Mouse (Mus musculus): Measurements from ENCODE around the gene Pknox1. TPM values are rescaled to one million over a fixed set of nuclear protein-coding genes. Genes with fewer than 3 reads are reported as not detected.

Gene Pknox1
- polyA plus RNA-seq, 1 experiment from 2014 or later: 31.3 TPM

GRCm38 (mm10) chr17:31639651-31640050, 75.1 kb downstream of the Pknox1 start:
- H3K27me3 ChIP-seq: peaks cover 32% of the 10 kb centered on the region
- H3K4me1 ChIP-seq: peaks cover 26% of the 10 kb centered on the region
- H3K9ac ChIP-seq: no peak overlapping the region
- no peak overlapping the region for H3K4me2 ChIP-seq
- H3K36me3 ChIP-seq (replicated peaks): no peaks in the 10 kb centered on the region
- no peaks in the 10 kb centered on the region for H3K9me3 ChIP-seq
- H3K27ac ChIP-seq: no peak overlapping the region
- H3K4me3 ChIP-seq (replicated peaks): no peak overlapping the region
- no peak for ATAC-seq (ENCODE audit: low FRiP score)
- WGBS: 66% methylated on average over 4 of the region's 4 CpGs

DNA sequence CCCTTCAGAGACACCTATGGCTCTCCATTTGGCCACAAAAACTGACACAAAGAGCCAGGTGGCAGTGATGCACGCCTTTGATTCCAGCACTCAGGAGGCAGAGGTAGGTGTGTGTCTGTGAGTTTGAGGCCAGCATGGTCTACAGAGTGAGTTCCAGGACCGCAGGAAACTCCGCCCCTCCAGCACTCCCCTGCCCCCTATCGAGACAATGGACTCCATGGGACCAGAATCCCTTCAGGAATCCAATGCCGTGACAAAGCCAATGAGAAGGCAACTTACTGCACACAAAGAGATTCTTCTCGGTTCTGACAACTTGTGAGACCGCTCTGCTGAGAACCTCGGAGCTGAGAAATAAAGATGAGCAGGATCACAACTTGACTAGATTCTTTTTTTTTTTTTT, 77.8 kb downstream of the Pknox1 start:
- peaks cover 13% of the 10 kb centered on the region for H3K4me1 ChIP-seq
- WGBS: 29% methylated on average over 8 of the region's 8 CpGs
- H3K4me2 ChIP-seq: no peak overlapping the region
- peaks cover 18% of the 10 kb centered on the region for H3K36me3 ChIP-seq (replicated peaks)
- H3K27me3 ChIP-seq: peaks cover 6% of the 10 kb centered on the region
- H3K9ac ChIP-seq: no peak overlapping the region
- no peak overlapping the region for H3K4me3 ChIP-seq (replicated peaks)
- H3K9me3 ChIP-seq: no peaks in the 10 kb centered on the region
- ATAC-seq (ENCODE audit: low FRiP score): no peak
- no peak overlapping the region for H3K27ac ChIP-seq

DNA sequence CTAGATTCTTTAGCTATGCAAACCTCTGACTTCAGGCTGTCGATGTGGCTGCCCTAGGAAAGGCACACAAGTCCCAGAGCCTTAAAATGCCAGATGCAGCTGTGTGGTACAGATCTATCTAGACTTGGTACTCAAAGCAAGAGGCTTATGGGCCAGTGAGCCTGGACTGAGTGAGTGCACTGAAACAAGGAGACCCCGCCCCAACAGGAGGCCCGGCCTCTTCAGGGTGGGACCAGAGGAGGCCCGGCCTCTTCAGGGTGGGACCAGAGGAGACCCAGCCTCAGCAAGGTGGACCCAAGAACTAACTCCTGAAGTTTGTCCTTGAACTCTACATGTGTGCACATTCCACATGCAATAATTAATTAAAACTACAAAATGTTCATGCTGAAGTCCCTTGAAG, 78.4 kb downstream of the Pknox1 start:
- no peaks in the 10 kb centered on the region for H3K9me3 ChIP-seq
- no peak overlapping the region for H3K27ac ChIP-seq
- WGBS: 70% methylated on average over 4 of the region's 4 CpGs
- H3K4me3 ChIP-seq (replicated peaks): no peak overlapping the region
- peaks cover 24% of the 10 kb centered on the region for H3K36me3 ChIP-seq (replicated peaks)
- no peak for ATAC-seq (ENCODE audit: low FRiP score)
- no peak overlapping the region for H3K9ac ChIP-seq
- peaks cover under 1% of the 10 kb centered on the region; the same call in 1 of the 2 replicates for H3K27me3 ChIP-seq
- peaks cover 8% of the 10 kb centered on the region; the same call in 1 of the 2 replicates for H3K4me1 ChIP-seq
- H3K4me2 ChIP-seq: no peak overlapping the region

DNA sequence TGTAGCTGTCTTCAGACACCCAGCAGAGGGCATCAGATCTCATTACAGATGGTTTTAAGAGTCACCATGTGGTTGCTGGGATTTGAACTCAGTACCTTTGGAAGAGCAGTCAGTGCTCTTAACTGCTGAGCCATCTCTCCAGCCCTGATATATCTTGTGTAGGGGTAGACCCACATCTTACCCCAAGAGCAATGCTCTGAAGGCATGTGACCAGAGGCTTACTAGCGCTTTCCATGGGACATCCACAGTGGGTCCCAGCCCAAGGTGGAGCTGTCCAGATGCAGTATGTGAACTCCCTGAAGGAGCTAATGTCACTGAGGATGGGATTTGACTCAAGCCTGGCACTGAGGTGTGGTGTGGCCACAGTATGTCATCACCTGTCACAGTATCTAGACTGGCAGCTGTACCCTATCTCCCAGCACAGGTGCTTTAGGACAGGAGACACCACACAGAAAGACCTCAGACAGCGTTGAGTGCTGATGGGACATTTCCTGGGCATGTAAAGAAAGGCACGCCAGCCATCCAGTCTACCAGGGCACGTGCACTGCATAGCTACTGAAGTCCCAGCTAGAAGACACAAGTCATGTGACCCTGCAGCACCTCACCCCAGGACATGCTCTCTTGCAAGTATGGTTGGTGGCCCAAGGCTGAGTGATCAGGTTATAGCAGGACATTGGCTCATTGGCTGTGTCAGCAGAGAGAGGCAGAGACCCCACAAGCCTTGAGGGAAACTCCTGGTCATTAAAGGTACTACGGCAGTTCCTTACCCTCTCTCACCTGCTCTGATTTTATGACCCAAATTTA, 81.9 kb downstream of the Pknox1 start:
- Histone ChIP-seq H3K9me3 (no peaks in the 10 kb centered on the region), H3K4me3 (replicated peaks) (no peak overlapping the region), H3K27ac (no peak overlapping the region), H3K4me2 (no peak overlapping the region), H3K27me3 (no peaks in the 10 kb centered on the region), H3K9ac (no peak overlapping the region), H3K4me1 (no peaks in the 10 kb centered on the region), H3K36me3 (replicated peaks) (peaks cover 59% of the 10 kb centered on the region)
- ATAC-seq (ENCODE audit: low FRiP score): no peak
- WGBS: 93% methylated on average over 5 of the region's 5 CpGs

- no peaks in the 10 kb centered on the region for H3K9me3 ChIP-seq
- no peak overlapping the region for H3K4me3 ChIP-seq (replicated peaks)
- no peaks in the 10 kb centered on the region for H3K27me3 ChIP-seq
- H3K4me1 ChIP-seq: peaks cover 9% of the 10 kb centered on the region
- H3K4me2 ChIP-seq: no peak overlapping the region
- no peak overlapping the region for H3K27ac ChIP-seq
- ATAC-seq (ENCODE audit: low FRiP score): no peak
- H3K9ac ChIP-seq: no peak overlapping the region
- H3K36me3 ChIP-seq (replicated peaks): peaks cover 85% of the 10 kb centered on the region
- 93% methylated on average over 14 of the region's 14 CpGs for WGBS
These were observed 87.6 kb downstream of the Pknox1 start for GRCm38 (mm10) chr17:31652152-31652551.

DNA sequence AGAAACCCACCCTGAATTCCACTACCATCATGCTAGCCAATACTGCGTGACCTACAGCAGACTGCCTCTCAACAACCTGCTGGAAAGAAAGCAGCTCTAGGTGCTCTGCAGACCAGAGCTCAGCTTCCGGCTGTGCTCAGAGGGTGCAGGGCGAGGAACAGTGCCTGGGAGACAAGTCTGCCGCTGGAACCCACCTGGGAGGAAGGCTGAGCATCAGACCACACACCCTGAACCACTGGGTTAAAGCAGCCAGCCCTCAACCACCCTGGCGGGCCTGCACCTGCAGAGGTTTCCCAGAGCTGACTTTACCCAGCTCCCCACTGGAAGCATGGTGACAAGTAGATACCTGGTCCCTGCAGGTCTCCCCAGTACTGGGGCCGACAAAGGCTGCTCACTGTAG, 88.7 kb downstream of the Pknox1 start:
- Histone ChIP-seq H3K27me3 (no peaks in the 10 kb centered on the region), H3K9ac (no peak overlapping the region), H3K4me1 (peaks cover 17% of the 10 kb centered on the region), H3K9me3 (no peaks in the 10 kb centered on the region), H3K36me3 (replicated peaks) (peaks cover 74% of the 10 kb centered on the region), H3K4me3 (replicated peaks) (no peak overlapping the region), H3K4me2 (no peak overlapping the region), H3K27ac (no peak overlapping the region)
- no peak for ATAC-seq (ENCODE audit: low FRiP score)
- WGBS: 91% methylated on average over 6 of the region's 6 CpGs

GRCm38 (mm10) chr17:31655366-31655765, 90.8 kb downstream of the Pknox1 start:
- WGBS: 84% methylated on average over 4 of the region's 4 CpGs
- no peak overlapping the region for H3K4me3 ChIP-seq (replicated peaks)
- H3K27me3 ChIP-seq: no peaks in the 10 kb centered on the region
- peaks cover 22% of the 10 kb centered on the region for H3K4me1 ChIP-seq
- no peak for ATAC-seq (ENCODE audit: low FRiP score)
- no peaks in the 10 kb centered on the region for H3K9me3 ChIP-seq
- H3K9ac ChIP-seq: no peak overlapping the region
- H3K36me3 ChIP-seq (replicated peaks): peaks cover 53% of the 10 kb centered on the region
- H3K4me2 ChIP-seq: no peak overlapping the region
- H3K27ac ChIP-seq: no peak overlapping the region

DNA sequence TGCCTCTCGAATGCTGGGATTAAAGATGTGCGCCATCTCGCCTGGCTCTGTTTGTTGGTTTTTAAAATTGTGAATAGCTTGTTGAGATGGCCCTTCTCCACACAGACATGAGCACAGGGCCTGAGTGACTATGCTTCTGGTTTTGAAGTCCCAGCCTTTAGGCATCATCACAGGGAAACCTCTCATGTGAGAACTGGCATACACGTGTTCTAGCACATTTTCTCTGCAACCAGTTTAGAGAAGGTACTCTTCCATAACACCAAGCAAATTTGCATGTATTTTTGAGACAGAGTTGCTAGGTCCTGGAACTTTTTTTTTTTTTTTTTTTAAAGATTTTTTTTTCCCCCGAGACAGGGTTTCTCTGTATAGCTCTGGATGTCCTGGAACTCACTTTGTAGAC, 92.1 kb downstream of the Pknox1 start:
- H3K4me3 ChIP-seq (replicated peaks): 0 out of 2 replicates have a peak overlapping the region, but pooled peaks have one; percentile 98
- H3K4me1 ChIP-seq: peaks cover 22% of the 10 kb centered on the region
- H3K36me3 ChIP-seq (replicated peaks): peaks cover 40% of the 10 kb centered on the region
- 90% methylated on average over 5 of the region's 5 CpGs for WGBS
- no peak for ATAC-seq (ENCODE audit: low FRiP score)
- H3K4me2 ChIP-seq: peak overlapping the region; percentile 79
- H3K9ac ChIP-seq: peak overlapping the region; percentile 33; the same call in 1 of the 2 replicates
- no peaks in the 10 kb centered on the region for H3K27me3 ChIP-seq
- H3K9me3 ChIP-seq: no peaks in the 10 kb centered on the region
- no peak overlapping the region for H3K27ac ChIP-seq

Small RNA genes lying within 50 kb of the gene (microRNA-seq; reads per million reads assigned to microRNA genes)
- gene Gm24970: not detected

Other genes with a start within 250 kb of the Pknox1 start
- gene Pde9a, start 178.5 kb upstream of the Pknox1 start, polyA plus RNA-seq (2016; fragmentation: Nextera tagmentation; extraction: Ambion mirVana): 34.7 and 36.7 TPM in 2 replicates
- gene Wdr4, start 44.8 kb upstream of the Pknox1 start, polyA plus RNA-seq (2016; fragmentation: Nextera tagmentation; extraction: Ambion mirVana): 43.2 and 45.6 TPM in 2 replicates
- 248 TPM in 2 replicates for gene Ndufv3, start 44.6 kb upstream of the Pknox1 start, polyA plus RNA-seq (2016; fragmentation: Nextera tagmentation; extraction: Ambion mirVana)
- gene Cbs, start 72.5 kb downstream of the Pknox1 start, polyA plus RNA-seq (2016; fragmentation: Nextera tagmentation; extraction: Ambion mirVana): 2.6 and 2.7 TPM in 2 replicates
- gene U2af1, start 94.2 kb downstream of the Pknox1 start, polyA plus RNA-seq (2016; fragmentation: Nextera tagmentation; extraction: Ambion mirVana): 379 and 385 TPM in 2 replicates
- gene Cryaa, start 113.1 kb downstream of the Pknox1 start, polyA plus RNA-seq (2016; fragmentation: Nextera tagmentation; extraction: Ambion mirVana): not detected in 2 replicates